Mouse (Mus musculus) gastrocnemius, adult 18-20 months (tissue): ENCODE measurements at regions not wholly inside any gene's neighbourhood (a gene's known extent, or its start where the extent isn't known, plus 50 kb on each side); places are given as distances from the start of the nearest gene placed in this dataset.

Experiments used
- DNase-seq: peaks from one replicate; pipeline ENCODE4 v3.0.0; 2021; ENCODE audit warnings: low spot score

GRCm38 (mm10) chr10:17632959-17633674, 89.9 kb upstream of the Cited2 start:
- no peak for DNase-seq

- no peak for DNase-seq
Measured at GRCm38 (mm10) chr10:17645363-17645762, 77.7 kb upstream of the Cited2 start.

DNA sequence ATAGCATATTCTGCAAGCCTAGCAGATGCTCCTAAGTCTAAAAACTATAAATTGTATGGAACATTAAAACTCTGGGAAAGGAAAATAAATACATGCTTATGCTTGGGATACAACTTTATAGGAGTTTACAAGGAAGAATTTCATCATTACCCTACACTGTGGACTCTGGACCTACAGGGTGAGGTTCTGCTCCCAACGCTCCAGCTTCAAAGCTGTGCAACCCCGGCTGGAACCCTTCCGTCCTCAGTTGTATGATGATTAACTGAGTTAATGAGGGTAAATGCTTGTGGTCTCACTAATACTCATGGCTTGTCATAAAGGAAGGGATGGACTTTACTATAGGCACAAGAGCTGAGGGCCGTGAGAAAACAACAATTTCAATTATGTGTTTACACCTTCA, 76.6 kb upstream of the Cited2 start:
- no peak for DNase-seq

GRCm38 (mm10) chr10:17648077-17648476, 74.9 kb upstream of the Cited2 start:
- no peak for DNase-seq

DNA sequence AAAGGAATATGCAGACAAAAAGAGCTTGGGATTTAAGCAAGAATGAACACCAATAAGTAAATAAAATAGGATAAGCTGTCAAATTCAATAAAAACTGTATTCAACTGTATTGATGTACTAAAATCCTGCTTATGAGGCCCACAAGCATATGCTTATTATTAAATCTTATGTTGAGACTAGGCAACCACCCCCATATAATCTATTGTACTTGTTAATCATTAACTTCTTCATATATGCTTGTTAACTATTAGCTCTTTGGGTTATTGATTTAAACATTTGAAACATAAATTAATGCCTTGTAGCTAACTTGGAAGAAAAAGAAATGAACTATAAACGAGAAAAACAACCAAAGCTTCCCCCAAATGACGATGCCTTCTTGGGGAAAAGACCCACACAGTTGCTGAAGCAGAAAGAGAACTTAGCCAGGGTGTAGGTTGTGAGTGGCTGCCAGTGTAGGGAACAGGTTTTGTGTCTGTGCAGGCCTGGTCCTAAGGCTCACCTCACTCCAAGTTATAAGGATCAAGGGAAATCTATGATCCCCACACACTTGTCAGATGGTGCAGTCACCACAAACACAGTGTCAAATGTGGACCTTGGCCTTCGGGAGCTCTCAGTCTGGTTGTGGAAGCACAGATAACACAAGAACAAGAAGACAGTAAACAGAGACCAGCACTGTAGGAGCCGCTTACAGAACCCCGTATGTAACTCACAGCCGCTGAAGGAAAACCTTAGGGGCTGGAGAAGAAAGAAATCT, 71.8 kb upstream of the Cited2 start:
- no peak for DNase-seq

DNA sequence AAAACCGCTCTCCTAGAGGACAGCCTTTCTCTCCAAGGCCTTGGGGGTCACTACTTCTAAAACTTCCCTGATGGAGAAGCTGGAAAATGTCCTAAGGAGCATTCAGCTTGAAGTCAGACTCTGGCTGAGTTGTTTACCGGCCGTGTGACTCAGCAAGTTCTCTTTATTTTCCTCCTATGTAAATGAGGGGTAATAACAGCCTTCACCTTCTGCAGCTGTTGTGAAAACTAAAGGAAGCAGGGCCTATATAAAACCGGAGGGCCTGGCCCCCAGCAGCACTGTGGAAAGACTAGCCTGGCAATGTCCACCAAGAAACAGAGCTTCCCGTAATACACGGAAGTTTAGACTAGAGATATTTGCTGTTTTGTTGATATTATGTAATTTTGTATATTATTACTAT, 69.7 kb upstream of the Cited2 start:
- no peak for DNase-seq

- DNase-seq: no peak
Measured at GRCm38 (mm10) chr10:17653785-17654184, 69.2 kb upstream of the Cited2 start.

DNA sequence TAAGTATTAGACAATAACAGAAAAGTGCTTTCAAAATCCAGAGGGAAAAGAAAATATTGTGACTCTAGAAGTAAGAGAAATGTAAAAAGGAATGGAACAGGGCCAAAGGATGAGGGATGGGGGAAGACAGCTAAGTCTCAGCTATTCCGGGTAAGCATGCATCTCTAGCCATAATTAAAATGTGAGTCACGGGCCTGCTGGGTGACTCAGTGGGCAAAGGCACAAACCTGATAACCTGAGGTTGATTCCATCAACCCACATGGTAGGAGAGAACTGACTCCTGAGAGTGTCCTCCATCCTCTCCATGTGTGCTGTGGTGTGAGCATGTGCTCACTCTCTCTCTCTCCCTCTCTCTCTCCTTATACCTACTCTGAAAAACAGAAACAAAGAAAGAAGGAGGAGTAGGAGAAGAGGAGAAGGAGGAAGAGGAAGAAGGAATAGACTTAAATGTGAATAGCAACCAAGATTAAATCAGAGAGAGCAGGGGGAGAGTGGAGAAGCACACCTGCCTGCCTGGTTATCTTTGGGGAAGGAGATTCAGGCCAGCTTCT, 68.6 kb upstream of the Cited2 start:
- no peak for DNase-seq

- no peak for DNase-seq
Measured at GRCm38 (mm10) chr10:17655459-17656051, 67.5 kb upstream of the Cited2 start.

GRCm38 (mm10) chr10:17656305-17656704, 66.7 kb upstream of the Cited2 start:
- no peak for DNase-seq

GRCm38 (mm10) chr10:17656872-17657482, 66.0 kb upstream of the Cited2 start:
- no peak for DNase-seq

GRCm38 (mm10) chr10:17659575-17659974, 63.4 kb upstream of the Cited2 start:
- DNase-seq: no peak

DNA sequence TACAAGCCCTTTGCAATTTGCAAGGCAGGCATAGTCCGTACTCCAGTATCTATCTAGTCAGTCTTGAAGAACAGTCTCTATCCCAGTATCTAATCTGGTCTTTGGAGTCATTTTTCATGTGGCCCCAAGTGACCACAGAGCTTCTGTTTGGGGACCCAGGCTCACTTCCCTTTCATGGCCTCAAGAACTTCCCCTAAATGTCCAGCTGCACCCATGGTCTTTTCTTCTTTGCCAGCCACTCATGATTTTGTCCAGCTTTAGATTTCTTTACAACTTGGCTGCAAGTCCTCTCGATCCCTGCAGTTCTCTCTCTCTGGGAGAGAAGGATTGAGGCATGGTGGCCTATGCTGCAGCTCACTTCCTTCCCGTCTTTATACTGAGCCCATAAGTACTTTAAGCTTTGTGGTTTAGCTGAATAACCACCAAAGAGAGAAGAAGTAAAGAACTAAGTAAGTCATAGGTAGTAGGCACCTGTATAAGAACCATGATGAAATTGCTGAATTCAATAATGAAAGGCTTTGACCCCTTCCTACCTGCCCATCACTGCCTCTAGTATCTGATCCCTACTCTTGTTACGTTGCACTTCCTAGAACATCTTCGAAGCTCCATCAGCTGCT, 62.1 kb upstream of the Cited2 start:
- DNase-seq: no peak

DNA sequence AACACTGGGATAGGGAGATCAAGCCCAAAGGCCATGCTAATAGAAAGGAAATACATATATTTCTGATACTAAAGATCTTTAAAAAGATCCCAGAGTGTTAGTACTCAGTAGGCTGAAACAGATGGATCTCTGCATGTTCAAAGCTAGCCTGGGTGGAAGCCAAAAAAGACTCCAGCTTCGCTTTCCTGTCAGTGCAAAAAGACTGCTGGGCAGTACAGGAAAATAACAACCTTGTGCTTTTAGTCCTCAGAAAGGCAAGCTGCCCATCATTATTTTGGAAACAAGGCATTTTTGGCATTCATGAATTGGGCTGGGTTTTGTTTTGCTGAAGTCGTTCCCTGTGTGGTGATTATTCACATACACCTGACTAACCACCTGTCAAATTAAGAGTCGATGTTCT, 56.9 kb upstream of the Cited2 start:
- DNase-seq: no peak

DNA sequence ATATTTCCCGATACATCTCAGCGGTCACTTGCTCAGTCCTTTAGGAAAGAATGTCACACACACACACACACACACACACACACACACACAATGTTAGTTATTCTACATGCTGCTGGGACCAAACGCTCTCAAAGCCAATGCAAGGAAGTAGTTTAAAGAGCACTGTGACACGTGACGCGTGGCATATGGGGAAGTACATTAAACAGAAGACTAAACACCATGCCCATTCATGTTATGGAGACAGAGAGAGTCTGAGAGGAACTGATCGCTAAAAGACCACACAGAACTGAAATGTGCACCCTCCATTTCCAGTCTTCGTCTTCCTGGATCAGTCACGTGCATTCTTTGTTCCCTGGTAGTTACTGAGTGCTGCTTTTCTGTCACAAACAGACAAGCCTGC, 53.6 kb upstream of the Cited2 start:
- DNase-seq: no peak
